Mouse (Mus musculus) small intestine, adult 2 months (tissue): ENCODE results near the gene Atf7. TPM values are rescaled to one million over a fixed set of nuclear protein-coding genes. Genes with fewer than 3 reads are reported as not detected.

Experiments used
- H3K27ac ChIP-seq: fragments of 200-500 bp; 2 replicates; pipeline ENCODE4 v1.5.1; 2012; ENCODE audit warnings: low read depth, low read length, control low read depth, inconsistent platforms; ENCODE audit not compliant: insufficient read depth
- H3K27me3 ChIP-seq: fragments of 200-500 bp; 2 replicates; pipeline ENCODE4 v1.6.1; 2012; ENCODE audit warnings: mild to moderate bottlenecking, moderate library complexity, low read length, inconsistent platforms; ENCODE audit not compliant: control insufficient read depth, insufficient read depth
- H3K36me3 ChIP-seq: fragments of 200-500 bp; 2 replicates; pipeline ENCODE4 v1.6.1; 2012; ENCODE audit warnings: mild to moderate bottlenecking, low read length, control low read depth, inconsistent platforms; ENCODE audit not compliant: control insufficient read depth, insufficient read depth
- H3K4me1 ChIP-seq: fragments of 200-500 bp; 2 replicates; pipeline ENCODE4 v1.6.1; 2012; ENCODE audit warnings: low read length, inconsistent platforms, mixed read lengths; ENCODE audit not compliant: control insufficient read depth, insufficient read depth, insufficient read length
- H3K4me3 ChIP-seq: fragments of 200-500 bp; 2 replicates; pipeline ENCODE4 v1.5.1; 2012; ENCODE audit warnings: low read depth, mild to moderate bottlenecking, control low read depth, inconsistent platforms, low read length, moderate library complexity
- CTCF ChIP-seq: fragments of 200-500 bp; IDR thresholded peaks from 2 replicates; pipeline ENCODE4 v1.5.1; 2012; ENCODE audit warnings: low read depth, mild to moderate bottlenecking, control low read depth, inconsistent platforms, low read length, moderate library complexity, mixed read lengths; ENCODE audit not compliant: insufficient replicate concordance, insufficient read length; ENCODE audit errors: extremely low read depth
- POLR2A ChIP-seq: fragments of 200-500 bp; IDR thresholded peaks from 2 replicates; pipeline ENCODE4 v1.6.1; 2012; ENCODE audit warnings: low read depth, mild to moderate bottlenecking, control low read depth, inconsistent platforms, low read length, moderate library complexity
- WGBS: fragments of 180-500 bp; shearing (Covaris S2); methylation state at CpG from one replicate; pipeline ENCODE4 v1.1.7; 2018; 5-methylcytosine and 5-hydroxymethylcytosine counted together
- polyA plus RNA-seq: library from polyadenylated mRNA; depleted of rRNA; stranded (reverse); fragments of >200 nt; gene quantifications from 2 replicates; pipeline ENCODE4 v1.2.3, GENCODE M21; 2012

The Atf7 gene
- polyA plus RNA-seq, 1 experiment: 38.6 TPM

- WGBS: 7% methylated on average over 12 of the region's 12 CpGs
- Histone ChIP-seq H3K27me3 (no peaks in the 10 kb centered on the region), H3K27ac (no peak overlapping the region), H3K36me3 (peaks cover 1% of the 10 kb centered on the region), H3K4me3 (peak overlapping the region; percentile 73), H3K4me1 (peaks cover 9% of the 10 kb centered on the region)
- TF ChIP-seq POLR2A: no peak
- TF ChIP-seq CTCF: no peak
These were observed 109.0 kb downstream of the Atf7 start for GRCm38 (mm10) chr15:102516293-102516692.

GRCm38 (mm10) chr15:102515791-102516190, 109.5 kb downstream of the Atf7 start:
- Histone ChIP-seq H3K27me3 (no peaks in the 10 kb centered on the region), H3K4me3 (peak overlapping the region; percentile 73; the same call in 1 of the 2 replicates), H3K4me1 (peaks cover 9% of the 10 kb centered on the region), H3K36me3 (no peaks in the 10 kb centered on the region), H3K27ac (no peak overlapping the region)
- 78% methylated on average over 4 of the region's 4 CpGs for WGBS
- no peak for TF ChIP-seq POLR2A
- no peak for TF ChIP-seq CTCF

- 88% methylated on average over 2 of the region's 2 CpGs for WGBS
- Histone ChIP-seq H3K36me3 (no peaks in the 10 kb centered on the region), H3K27ac (no peak overlapping the region), H3K4me3 (no peak overlapping the region), H3K4me1 (peaks cover 14% of the 10 kb centered on the region), H3K27me3 (no peaks in the 10 kb centered on the region)
- TF ChIP-seq CTCF: no peak
- no peak for TF ChIP-seq POLR2A
These were observed 110.0 kb downstream of the Atf7 start for GRCm38 (mm10) chr15:102515261-102515660.

GRCm38 (mm10) chr15:102513004-102513403, 112.3 kb downstream of the Atf7 start:
- no peaks in the 10 kb centered on the region for H3K36me3 ChIP-seq
- no peak overlapping the region for H3K4me3 ChIP-seq
- 85% methylated on average over 3 of the region's 3 CpGs for WGBS
- peaks cover 15% of the 10 kb centered on the region for H3K4me1 ChIP-seq
- TF ChIP-seq CTCF: no peak
- TF ChIP-seq POLR2A: no peak
- H3K27me3 ChIP-seq: no peaks in the 10 kb centered on the region
- no peak overlapping the region for H3K27ac ChIP-seq

- H3K4me1 ChIP-seq: peaks cover 15% of the 10 kb centered on the region
- TF ChIP-seq CTCF (no peak), POLR2A (no peak)
These were observed 112.8 kb downstream of the Atf7 start for GRCm38 (mm10) chr15:102512471-102512870.

GRCm38 (mm10) chr15:102512010-102512409, 113.3 kb downstream of the Atf7 start:
- Histone ChIP-seq H3K4me3 (no peak overlapping the region), H3K27me3 (no peaks in the 10 kb centered on the region), H3K36me3 (no peaks in the 10 kb centered on the region), H3K27ac (no peak overlapping the region), H3K4me1 (peaks cover 15% of the 10 kb centered on the region)
- TF ChIP-seq CTCF (no peak), POLR2A (no peak)
- WGBS: 79% methylated on average over 5 of the region's 5 CpGs

More at GRCm38 (mm10) chr15:102512471-102512870, 112.8 kb downstream of the Atf7 start:
- Histone ChIP-seq H3K4me3 (no peak overlapping the region), H3K36me3 (no peaks in the 10 kb centered on the region), H3K27ac (no peak overlapping the region), H3K27me3 (no peaks in the 10 kb centered on the region)

- Histone ChIP-seq H3K27ac (no peak overlapping the region), H3K4me1 (peaks cover 11% of the 10 kb centered on the region), H3K27me3 (no peaks in the 10 kb centered on the region), H3K4me3 (no peak overlapping the region), H3K36me3 (no peaks in the 10 kb centered on the region)
- TF ChIP-seq CTCF: no peak
- no peak for TF ChIP-seq POLR2A
- WGBS: 52% methylated on average over 6 of the region's 6 CpGs
These were observed 113.9 kb downstream of the Atf7 start for GRCm38 (mm10) chr15:102511285-102511833.

GRCm38 (mm10) chr15:102510590-102511284, 114.5 kb downstream of the Atf7 start:
- Histone ChIP-seq H3K4me1 (peaks cover 8% of the 10 kb centered on the region), H3K27ac (no peak overlapping the region), H3K36me3 (no peaks in the 10 kb centered on the region), H3K27me3 (no peaks in the 10 kb centered on the region), H3K4me3 (peak overlapping the region; percentile 93)
- WGBS: 4% methylated on average over 34 of the region's 34 CpGs
- TF ChIP-seq CTCF (no peak), POLR2A (no peak)
